Mouse (Mus musculus) right cerebral cortex, adult 2 months (tissue): Measurements from ENCODE around the gene Rap2a.

Experiments used
- DNase-seq, 2 experiments: peaks; one replicate each; pipeline ENCODE4 v3.0.0; 2021 to 2022; ENCODE audit warnings: low spot score in 2 of 2

Rap2a gene

GRCm38 (mm10) chr14:120542445-120542844 lies 64.2 kb downstream of the Rap2a start:
- DNase-seq = no peak

DNA sequence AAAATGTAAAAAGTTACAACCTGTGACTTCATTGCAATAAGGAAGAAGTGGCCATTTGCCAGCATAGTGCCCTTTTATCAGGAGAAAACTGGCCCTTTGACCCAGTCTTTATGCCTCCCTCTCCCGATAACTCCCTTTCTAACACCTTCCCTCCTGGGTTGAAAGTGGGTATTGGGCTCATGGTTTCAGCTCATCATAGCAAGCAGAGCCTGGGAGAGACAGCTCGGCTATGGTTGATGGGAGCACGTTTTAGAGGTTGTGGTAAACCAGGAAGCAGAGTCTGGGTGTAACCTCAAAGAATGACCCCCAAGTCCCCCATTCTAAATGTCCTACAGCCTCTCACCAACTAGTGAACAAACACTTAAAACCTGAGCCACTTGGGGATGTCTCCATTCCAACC lies 64.7 kb downstream of the Rap2a start:
- no peak for DNase-seq

DNA sequence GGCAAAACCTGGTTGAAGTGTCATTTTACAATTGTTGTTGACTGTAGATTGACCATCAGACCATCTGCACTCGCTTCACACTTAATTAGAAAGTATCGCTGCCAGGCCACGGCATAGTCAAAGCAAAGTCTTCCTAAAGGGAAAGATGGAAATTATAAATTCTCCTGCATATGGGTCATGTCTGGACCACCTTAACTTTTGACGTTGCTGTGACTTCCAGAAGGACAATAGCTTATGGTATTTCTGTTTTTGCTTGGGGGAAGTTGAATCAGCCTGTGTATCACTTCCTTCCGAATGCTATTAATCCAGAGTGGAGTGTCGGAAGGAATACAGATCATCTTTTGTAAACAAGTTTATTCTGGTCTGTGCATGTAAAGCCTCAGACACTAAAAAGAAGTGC lies 65.6 kb downstream of the Rap2a start:
- DNase-seq = no peak

DNA sequence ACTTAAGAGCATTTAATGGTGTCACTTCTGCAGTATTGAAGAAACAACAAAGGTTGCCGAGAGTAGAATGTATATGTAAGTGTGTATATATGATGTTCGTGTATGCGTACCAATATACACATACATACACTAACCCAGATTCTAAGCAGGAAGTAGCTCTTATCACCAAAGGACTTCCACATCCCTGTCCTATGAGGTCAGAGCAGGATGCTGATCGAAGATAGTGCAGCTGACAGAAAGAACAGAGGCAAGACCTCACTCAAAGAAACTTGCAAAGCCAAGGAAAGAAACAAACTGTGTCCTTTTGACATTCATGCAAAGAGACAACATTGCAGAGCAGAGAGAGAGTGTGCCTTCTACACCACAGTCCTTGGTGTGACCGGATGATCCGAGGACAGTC lies 66.3 kb downstream of the Rap2a start:
- no peak for DNase-seq

DNA sequence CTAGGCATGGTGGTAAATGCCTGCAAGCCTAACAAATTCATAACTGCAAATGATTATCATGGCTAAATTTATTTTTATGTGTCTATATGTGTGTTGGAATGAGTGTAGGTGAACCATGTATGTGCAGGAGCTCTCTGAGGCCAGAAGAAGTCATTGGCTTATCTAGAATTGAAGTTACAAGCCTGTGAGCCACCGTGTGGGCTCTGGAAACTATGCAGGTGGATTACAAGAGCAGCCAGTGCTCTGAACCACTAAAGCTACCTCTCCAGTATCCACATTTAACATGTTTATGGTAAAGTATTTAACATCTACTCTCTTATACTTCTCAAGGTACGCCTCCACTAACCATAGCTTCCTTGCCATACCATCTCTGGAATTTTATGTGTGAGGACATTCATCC lies 66.7 kb downstream of the Rap2a start:
- DNase-seq = no peak
